Mouse (Mus musculus) large intestine, adult 2 months (tissue): Measurements from ENCODE around the gene E2f3. TPM values are rescaled to one million over a fixed set of nuclear protein-coding genes. Genes with fewer than 3 reads are reported as not detected.
A peak's percentile ranks its signal among the peaks of the same experiment; 100 is the strongest.

Source experiments
- DNase-seq: peaks from one replicate; pipeline ENCODE4 v3.0.0-alpha.2; 2012; ENCODE audit warnings: low read depth, low spot score
- WGBS: fragments of 180-500 bp; shearing (Covaris S2); methylation state at CpG from one replicate; pipeline ENCODE4 v1.1.7; 2018; 5-methylcytosine and 5-hydroxymethylcytosine counted together
- polyA plus RNA-seq: library from polyadenylated mRNA; depleted of rRNA; stranded (reverse); fragments of >200 nt; gene quantifications from 2 replicates; pipeline ENCODE4 v1.2.3, GENCODE M21; 2012

The E2f3 gene
- polyA plus RNA-seq, 1 experiment: 5.3 TPM

DNA sequence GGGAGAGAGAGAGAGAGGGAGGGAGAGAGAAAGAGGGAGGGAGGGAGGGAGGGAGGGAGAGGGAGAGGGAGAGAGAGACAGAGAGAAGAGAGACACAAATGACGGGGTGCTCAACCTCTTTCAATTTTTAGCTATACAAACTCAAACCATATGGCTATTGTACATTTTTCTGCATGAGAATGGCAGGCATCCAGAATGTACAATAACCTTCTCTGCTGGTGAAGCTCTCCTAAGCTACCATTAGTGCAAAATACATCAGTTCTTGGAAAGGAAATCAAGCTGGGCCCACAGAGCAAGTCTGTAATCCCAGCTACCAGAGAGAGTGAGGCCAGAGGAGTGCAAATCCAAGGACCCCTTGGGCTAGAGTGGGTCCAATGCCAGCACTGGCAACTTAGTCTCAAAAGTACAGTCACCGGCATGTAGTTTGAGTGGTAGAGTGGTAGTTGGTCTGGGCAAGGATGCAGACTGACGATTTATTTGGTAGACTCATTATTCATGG, 42.3 kb downstream of the E2f3 start:
- no peak for DNase-seq
- WGBS: 82% methylated on average over 3 of the region's 3 CpGs

DNA sequence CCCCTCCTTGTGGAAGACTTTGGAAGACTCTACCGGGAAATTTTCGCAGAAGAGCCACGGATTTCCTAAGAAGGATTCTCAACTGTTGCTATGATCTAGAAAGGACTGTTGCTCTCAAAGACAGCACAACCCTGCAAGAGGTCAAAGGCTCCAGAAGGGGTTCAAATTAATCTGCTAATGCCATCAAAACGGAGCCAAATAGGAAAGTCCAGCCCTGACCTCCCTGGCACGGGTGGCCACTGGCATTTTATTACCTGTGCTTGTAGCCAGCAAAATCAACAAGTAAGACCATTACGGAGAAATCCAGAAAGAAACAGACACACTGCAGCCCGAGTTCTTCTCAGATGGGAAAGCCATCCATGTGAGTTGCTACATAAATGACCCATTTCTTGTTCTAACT, 45.8 kb downstream of the E2f3 start:
- DNase-seq: no peak
- WGBS: 52% methylated on average over 7 of the region's 7 CpGs

- 68% methylated on average over 4 of the region's 4 CpGs for WGBS
- DNase-seq: no peak
Measured at GRCm38 (mm10) chr13:29939399-29939798, 46.5 kb downstream of the E2f3 start.

DNA sequence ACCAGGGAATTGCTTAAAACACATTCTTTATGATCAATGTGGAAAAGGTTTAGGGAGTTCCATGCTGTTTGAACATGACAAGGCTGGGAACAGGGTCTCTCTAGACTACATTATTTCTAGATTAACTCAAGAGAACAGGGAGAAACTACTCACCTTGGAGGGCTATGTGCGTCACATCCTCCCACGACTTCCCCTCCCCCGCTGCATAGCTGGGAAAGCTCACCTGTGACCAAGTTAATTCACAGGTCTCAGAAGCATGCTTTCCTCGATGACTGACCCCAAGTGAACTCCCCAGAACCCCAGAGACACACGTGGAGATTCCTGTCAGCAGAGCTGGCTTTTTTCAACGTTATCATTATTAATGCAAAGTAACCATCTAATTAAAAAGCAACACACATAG, 47.1 kb downstream of the E2f3 start:
- WGBS: 74% methylated on average over 6 of the region's 6 CpGs
- DNase-seq: no peak

- no peak for DNase-seq
- WGBS: 76% methylated on average over 3 of the region's 3 CpGs
Measured at GRCm38 (mm10) chr13:29926168-29926567, 59.7 kb downstream of the E2f3 start.

DNA sequence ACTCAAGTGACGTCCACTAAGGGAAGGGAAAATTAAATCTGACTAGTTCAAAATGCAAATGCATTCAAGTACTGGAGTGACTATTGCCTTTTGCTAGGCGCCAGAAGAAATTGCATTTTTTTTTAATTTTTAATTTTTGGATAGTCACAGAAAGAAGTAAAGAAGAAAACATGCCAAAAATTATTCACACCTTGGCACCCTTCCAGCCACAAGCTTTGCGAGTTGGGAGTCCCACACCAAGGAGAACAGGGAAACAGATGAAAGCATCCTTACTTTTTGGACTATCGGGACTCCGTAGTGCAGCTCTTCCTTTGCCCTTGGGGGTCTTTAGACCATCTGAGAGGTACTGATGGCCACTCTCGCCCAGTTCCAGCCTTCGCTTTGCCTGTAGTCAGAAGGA, 66.0 kb downstream of the E2f3 start:
- 87% methylated on average over 7 of the region's 7 CpGs for WGBS
- DNase-seq: no peak

DNA sequence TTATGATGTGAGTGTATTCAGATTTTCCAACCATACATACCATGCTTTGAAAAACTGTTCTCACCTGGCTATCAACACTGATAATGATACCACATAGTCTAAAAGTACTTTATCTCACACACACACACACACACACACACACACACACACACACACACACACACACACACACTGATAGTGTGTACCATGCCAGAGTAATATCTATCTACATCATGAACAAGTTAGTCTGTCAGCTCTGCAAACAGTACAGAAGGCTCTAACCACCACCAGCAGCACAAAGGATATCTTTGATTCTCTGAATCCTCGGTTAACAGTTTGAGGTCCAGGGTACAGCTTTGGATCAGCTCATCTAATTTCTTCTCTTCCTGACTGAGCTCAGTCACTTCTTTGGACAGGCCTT, 69.3 kb downstream of the E2f3 start:
- DNase-seq: no peak
- 57% methylated on average over 1 of the region's 1 CpGs for WGBS

- no peak for DNase-seq
- WGBS: 95% methylated on average over 10 of the region's 10 CpGs
Measured at GRCm38 (mm10) chr13:29913606-29914005, 72.3 kb downstream of the E2f3 start.

GRCm38 (mm10) chr13:29913061-29913460, 72.8 kb downstream of the E2f3 start:
- no peak for DNase-seq
- 91% methylated on average over 10 of the region's 10 CpGs for WGBS

- WGBS: 97% methylated on average over 8 of the region's 8 CpGs
- no peak for DNase-seq
Measured at GRCm38 (mm10) chr13:29912251-29912650, 73.6 kb downstream of the E2f3 start.

DNA sequence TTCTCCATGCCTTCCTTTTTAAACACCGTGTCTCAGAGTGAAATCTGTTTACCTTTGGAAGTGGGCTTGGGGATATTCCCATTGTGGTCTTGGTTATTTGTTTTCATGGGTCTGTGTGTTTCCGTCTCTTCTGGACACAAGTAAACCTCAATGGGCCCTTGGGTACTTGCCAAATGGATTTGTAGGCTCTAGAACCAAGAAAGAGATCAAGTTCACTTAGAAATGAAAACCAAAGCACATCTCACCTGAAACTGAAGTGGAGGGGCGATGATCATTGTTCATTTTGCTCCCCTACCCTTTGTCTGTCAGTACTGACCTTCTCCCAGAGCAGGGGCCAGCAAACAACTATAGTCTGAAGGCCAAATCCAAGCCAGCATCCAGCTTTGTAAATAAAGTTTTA, 74.7 kb downstream of the E2f3 start:
- 95% methylated on average over 3 of the region's 3 CpGs for WGBS
- no peak for DNase-seq

GRCm38 (mm10) chr13:29908431-29908830, 77.4 kb downstream of the E2f3 start:
- 97% methylated on average over 9 of the region's 9 CpGs for WGBS

GRCm38 (mm10) chr13:29907995-29908394, 77.9 kb downstream of the E2f3 start:
- 93% methylated on average over 9 of the region's 9 CpGs for WGBS
- no peak for DNase-seq

More at GRCm38 (mm10) chr13:29908431-29908830, 77.4 kb downstream of the E2f3 start:
- DNase-seq: no peak

GRCm38 (mm10) chr13:29906734-29907133, 79.1 kb downstream of the E2f3 start:
- no peak for DNase-seq
- 88% methylated on average over 10 of the region's 10 CpGs for WGBS

GRCm38 (mm10) chr13:29903341-29903740, 82.5 kb downstream of the E2f3 start:
- no peak for DNase-seq

GRCm38 (mm10) chr13:29902676-29903075, 83.2 kb downstream of the E2f3 start:
- 95% methylated on average over 1 of the region's 1 CpGs for WGBS
- no peak for DNase-seq

More at GRCm38 (mm10) chr13:29903341-29903740, 82.5 kb downstream of the E2f3 start:
- 94% methylated on average over 1 of the region's 1 CpGs for WGBS

- no peak for DNase-seq
- WGBS: 31% methylated on average over 4 of the region's 4 CpGs
Measured at GRCm38 (mm10) chr13:29901641-29902040, 84.2 kb downstream of the E2f3 start.

DNA sequence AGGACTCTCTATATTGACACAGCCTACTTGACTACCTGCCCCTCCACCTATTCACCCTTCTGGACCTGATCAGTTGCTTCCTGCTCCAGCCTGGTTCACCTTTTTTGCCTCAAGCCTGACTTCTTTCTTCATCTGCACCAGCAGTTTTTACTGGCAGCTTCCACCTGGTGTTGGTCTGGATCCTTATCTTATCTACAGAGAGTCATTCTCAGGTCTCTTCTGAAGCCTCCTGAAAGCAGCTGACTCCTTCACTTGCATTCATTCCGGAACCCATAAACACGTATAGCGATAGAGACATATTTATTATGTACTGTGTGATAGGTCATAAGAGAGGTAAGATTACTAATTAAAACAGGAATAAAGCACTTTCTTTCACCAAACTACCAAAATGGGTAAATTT, 119.1 kb downstream of the E2f3 start:
- 47% methylated on average over 3 of the region's 3 CpGs for WGBS

DNA sequence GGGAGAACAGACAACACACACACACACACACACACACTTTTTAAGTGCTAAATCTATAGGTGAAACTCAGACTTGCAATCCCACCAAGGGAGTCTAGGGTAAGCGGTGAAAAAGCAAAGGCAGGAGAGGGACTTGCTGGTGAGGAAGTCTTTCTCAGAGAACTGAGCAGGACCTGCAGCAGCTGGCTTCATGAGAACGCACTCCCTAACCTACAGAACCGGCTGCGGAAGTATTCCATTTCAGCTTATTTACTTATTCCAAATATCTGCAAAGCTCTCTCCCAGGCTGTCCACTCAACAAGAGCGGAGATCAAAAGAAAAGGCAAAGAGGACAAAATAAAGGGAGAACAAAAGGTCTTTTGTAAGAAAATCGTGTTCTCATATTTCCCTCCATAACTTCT, 121.5 kb downstream of the E2f3 start:
- WGBS: 44% methylated on average over 6 of the region's 6 CpGs
- no peak for DNase-seq

More for the DNA sequence above, 119.1 kb downstream of the E2f3 start:
- DNase-seq: no peak

GRCm38 (mm10) chr13:29860087-29860486, 125.8 kb downstream of the E2f3 start:
- 65% methylated on average over 2 of the region's 2 CpGs for WGBS
- DNase-seq: no peak

DNA sequence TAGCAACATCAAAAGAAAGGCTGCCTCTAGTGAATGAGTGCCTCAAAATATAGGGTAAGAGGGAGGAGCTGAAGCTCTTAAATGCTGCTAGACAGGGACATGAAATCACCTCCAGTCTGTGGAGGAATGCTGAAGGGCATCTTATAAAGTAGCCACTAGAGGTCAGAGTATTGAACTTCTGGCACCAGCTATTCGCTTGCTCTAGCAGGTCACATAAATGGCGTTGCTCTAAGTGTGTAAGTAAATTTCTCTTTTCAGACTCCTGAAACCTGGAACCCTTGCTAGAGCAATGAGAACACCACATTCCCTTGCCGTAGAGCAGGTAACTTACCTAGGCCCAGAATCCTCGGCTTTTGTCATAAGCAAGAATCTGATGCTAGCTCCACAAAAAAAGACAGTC, 128.4 kb downstream of the E2f3 start:
- 9% methylated on average over 4 of the region's 4 CpGs for WGBS
- DNase-seq: peak; percentile 16
